Mouse (Mus musculus) ES-Bruce4 (cell line): ENCODE results near the gene Slc39a11.

ENCODE experiments used
- CTCF ChIP-seq: IDR thresholded peaks from one replicate; pipeline ENCODE4 v1.8.1; 2011; ENCODE audit warnings: low read depth, low read length
- POLR2A ChIP-seq: IDR thresholded peaks from one replicate; pipeline ENCODE4 v1.8.1; 2011; ENCODE audit warnings: low read length; ENCODE audit not compliant: insufficient read depth

DNA sequence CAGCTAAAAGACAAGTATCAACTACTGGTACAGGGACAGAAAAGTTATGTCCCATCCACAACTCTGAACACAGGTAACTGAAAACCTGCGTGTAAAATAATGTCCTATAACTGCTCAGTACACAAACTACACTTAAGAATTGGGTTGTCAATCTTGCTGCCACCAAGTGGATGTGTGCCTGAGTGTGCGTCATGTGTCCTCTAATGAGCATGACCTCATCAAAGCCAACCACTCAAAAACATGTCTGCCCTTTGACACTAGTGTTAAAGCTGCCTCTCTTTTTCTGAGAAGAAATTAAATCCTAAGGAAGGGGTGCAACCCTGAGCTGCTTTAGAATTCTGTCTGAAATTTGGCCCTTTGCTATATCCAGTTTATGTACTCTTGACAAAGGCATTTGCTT, 14.4 kb upstream of the Slc39a11 start:
- TF ChIP-seq POLR2A: no peak
- TF ChIP-seq CTCF: no peak
